Mouse (Mus musculus) heart, embryonic 13.5 days (tissue): ENCODE data around the gene Rprml. TPM values are rescaled to one million over a fixed set of nuclear protein-coding genes. Genes with fewer than 3 reads are reported as not detected.
A peak's percentile ranks its signal among the peaks of the same experiment; 100 is the strongest.
"Not testable (repeated sequence)": the region's sequence is repeated elsewhere in the genome, so short reads cannot be mapped to it uniquely, and the experiment has no call there.

Experiments used
- ATAC-seq: fragments of 200-750 bp; cut with Nextera tagmentation; 2 replicates; pipeline ENCODE4 v1.8.0; 2017; ENCODE audit warnings: moderate TSS enrichment; ENCODE audit not compliant: insufficient number of reproducible peaks, low FRiP score, low TSS enrichment; ENCODE audit errors: extremely low read depth
- H3K27ac ChIP-seq: fragments of 300-500 bp; sonication (generic); replicated peaks from 2 replicates; pipeline ENCODE4 v1.5.1; 2015; ENCODE audit warnings: moderate library complexity, mild to moderate bottlenecking, inconsistent platforms
- H3K27me3 ChIP-seq: fragments of 300-500 bp; sonication (generic); replicated peaks from 2 replicates; pipeline ENCODE4 v1.6.1; 2015; ENCODE audit warnings: mild to moderate bottlenecking, inconsistent platforms
- H3K36me3 ChIP-seq: fragments of 300-500 bp; sonication (generic); 2 replicates; pipeline ENCODE4 v1.6.1; 2015; ENCODE audit warnings: mild to moderate bottlenecking, inconsistent platforms
- H3K4me1 ChIP-seq: fragments of 300-500 bp; sonication (generic); 2 replicates; pipeline ENCODE4 v1.6.1; 2015; ENCODE audit warnings: inconsistent platforms
- H3K4me2 ChIP-seq: fragments of 300-500 bp; sonication (generic); 2 replicates; pipeline ENCODE4 v1.6.1; 2015; ENCODE audit warnings: inconsistent platforms, mild to moderate bottlenecking, moderate library complexity
- H3K4me3 ChIP-seq: fragments of 300-500 bp; sonication (generic); 2 replicates; pipeline ENCODE4 v1.5.1; 2015; ENCODE audit warnings: moderate library complexity, mild to moderate bottlenecking, inconsistent platforms
- H3K9ac ChIP-seq: fragments of 300-500 bp; sonication (generic); 2 replicates; pipeline ENCODE4 v1.6.1; 2015; ENCODE audit warnings: inconsistent platforms, mild to moderate bottlenecking, moderate library complexity
- H3K9me3 ChIP-seq: fragments of 300-500 bp; sonication (generic); 2 replicates; pipeline ENCODE4 v1.6.1; 2016; ENCODE audit warnings: inconsistent platforms
- WGBS: fragments of 180-500 bp; shearing (Covaris S2); methylation state at CpG from one replicate; pipeline ENCODE4 v1.1.7; 2015; ENCODE audit warnings: mixed read lengths; 5-methylcytosine and 5-hydroxymethylcytosine counted together
- polyA plus RNA-seq: library from polyadenylated mRNA; unstranded; fragments of >200 nt; fragmentation: Nextera tagmentation; extraction: Ambion mirVana; gene quantifications from 2 replicates; pipeline ENCODE4 v1.2.1, GENCODE M21; 2015

Rprml gene
- polyA plus RNA-seq, 1 experiment from 2014 or later = not detected

- Histone ChIP-seq H3K27ac (no peak overlapping the region), H3K9me3 (no peaks in the 10 kb centered on the region), H3K4me3 (no peak overlapping the region), H3K4me1 (0 out of 2 replicates have a peak, but pooled peaks cover 3% of the 10 kb centered on the region), H3K36me3 (no peaks in the 10 kb centered on the region), H3K4me2 (no peak overlapping the region), H3K9ac (no peak overlapping the region), H3K27me3 (peaks cover 16% of the 10 kb centered on the region; the same call in 1 of the 2 replicates)
- ATAC-seq = no peak; the same call in 1 of the 2 replicates
- 29% methylated on average over 10 of the region's 10 CpGs for WGBS
Measured at GRCm38 (mm10) chr11:103666181-103666906, 17.0 kb downstream of the Rprml start.

GRCm38 (mm10) chr11:103666907-103667426, 17.6 kb downstream of the Rprml start:
- ATAC-seq = no peak
- H3K36me3 ChIP-seq = no peaks in the 10 kb centered on the region
- H3K27ac ChIP-seq = no peak overlapping the region
- 57% methylated on average over 13 of the region's 13 CpGs for WGBS
- no peaks in the 10 kb centered on the region for H3K9me3 ChIP-seq
- peaks cover 13% of the 10 kb centered on the region; the same call in 1 of the 2 replicates for H3K27me3 ChIP-seq
- no peak overlapping the region for H3K4me3 ChIP-seq
- 0 out of 2 replicates have a peak, but pooled peaks cover 3% of the 10 kb centered on the region for H3K4me1 ChIP-seq
- H3K4me2 ChIP-seq = no peak overlapping the region
- H3K9ac ChIP-seq = no peak overlapping the region

GRCm38 (mm10) chr11:103675556-103675955, 26.2 kb downstream of the Rprml start:
- Histone ChIP-seq H3K36me3 (peaks cover 57% of the 10 kb centered on the region), H3K27ac (no peak overlapping the region), H3K4me1 (no peaks in the 10 kb centered on the region), H3K27me3 (no peaks in the 10 kb centered on the region), H3K4me3 (no peak overlapping the region), H3K9ac (no peak overlapping the region), H3K9me3 (no peaks in the 10 kb centered on the region), H3K4me2 (no peak overlapping the region)
- 46% methylated on average over 3 of the region's 3 CpGs for WGBS
- ATAC-seq = no peak

- H3K27ac ChIP-seq, H3K4me3 ChIP-seq, ATAC-seq, H3K4me1 ChIP-seq, H3K9ac ChIP-seq, H3K4me2 ChIP-seq, H3K9me3 ChIP-seq, H3K27me3 ChIP-seq: not testable (repeated sequence)
- WGBS = 39% methylated on average over 2 of the region's 2 CpGs
- H3K36me3 ChIP-seq = peaks cover 72% of the 10 kb centered on the region
Measured at GRCm38 (mm10) chr11:103677042-103677441, 27.7 kb downstream of the Rprml start.

GRCm38 (mm10) chr11:103683667-103684334, 34.4 kb downstream of the Rprml start:
- H3K9ac ChIP-seq = peak overlapping the region; percentile 19; the same call in 1 of the 2 replicates
- no peaks in the 10 kb centered on the region for H3K27me3 ChIP-seq
- H3K27ac ChIP-seq = peak overlapping the region; percentile 74
- H3K36me3 ChIP-seq = peaks cover 89% of the 10 kb centered on the region
- no peak for ATAC-seq
- no peak overlapping the region for H3K4me3 ChIP-seq
- 69% methylated on average over 11 of the region's 11 CpGs for WGBS
- H3K4me1 ChIP-seq = peaks cover 48% of the 10 kb centered on the region
- no peak overlapping the region for H3K4me2 ChIP-seq
- H3K9me3 ChIP-seq = no peaks in the 10 kb centered on the region

- 82% methylated on average over 7 of the region's 7 CpGs for WGBS
- Histone ChIP-seq H3K27me3 (no peaks in the 10 kb centered on the region), H3K4me1 (peaks cover 63% of the 10 kb centered on the region), H3K36me3 (peaks cover 75% of the 10 kb centered on the region), H3K9ac (no peak overlapping the region), H3K27ac (no peak overlapping the region), H3K4me2 (no peak overlapping the region), H3K4me3 (no peak overlapping the region), H3K9me3 (no peaks in the 10 kb centered on the region)
- no peak for ATAC-seq
Measured at GRCm38 (mm10) chr11:103685261-103685736, 35.9 kb downstream of the Rprml start.

- Histone ChIP-seq H3K9me3 (no peaks in the 10 kb centered on the region), H3K4me2 (no peak overlapping the region), H3K36me3 (peaks cover 63% of the 10 kb centered on the region), H3K4me3 (no peak overlapping the region), H3K9ac (peak overlapping the region; percentile 59; the same call in 1 of the 2 replicates), H3K4me1 (peaks cover 78% of the 10 kb centered on the region), H3K27ac (peak overlapping the region; percentile 54), H3K27me3 (no peaks in the 10 kb centered on the region)
- 63% methylated on average over 6 of the region's 6 CpGs for WGBS
- no peak for ATAC-seq
Measured at GRCm38 (mm10) chr11:103686706-103687105, 37.3 kb downstream of the Rprml start.

- Histone ChIP-seq H3K4me2 (peak overlapping the region; percentile 26), H3K27ac (peak overlapping the region; percentile 80), H3K27me3 (no peaks in the 10 kb centered on the region), H3K4me1 (peaks cover 78% of the 10 kb centered on the region), H3K4me3 (no peak overlapping the region), H3K36me3 (peaks cover 46% of the 10 kb centered on the region), H3K9ac (peak overlapping the region; percentile 33; the same call in 1 of the 2 replicates), H3K9me3 (no peaks in the 10 kb centered on the region)
- WGBS = 14% methylated on average over 6 of the region's 6 CpGs
- 0 out of 2 replicates have a peak, but pooled peaks have one; percentile 12 for ATAC-seq
Measured at GRCm38 (mm10) chr11:103688271-103688979, 39.1 kb downstream of the Rprml start.

- peak overlapping the region; percentile 80 for H3K27ac ChIP-seq
- no peak for ATAC-seq
- no peak overlapping the region for H3K4me3 ChIP-seq
- peaks cover 42% of the 10 kb centered on the region for H3K36me3 ChIP-seq
- WGBS = 31% methylated on average over 3 of the region's 3 CpGs
- H3K9me3 ChIP-seq = no peaks in the 10 kb centered on the region
- no peaks in the 10 kb centered on the region for H3K27me3 ChIP-seq
- no peak overlapping the region for H3K4me2 ChIP-seq
- no peak overlapping the region for H3K9ac ChIP-seq
- peaks cover 72% of the 10 kb centered on the region for H3K4me1 ChIP-seq
Measured at GRCm38 (mm10) chr11:103688980-103689378, 39.6 kb downstream of the Rprml start.

GRCm38 (mm10) chr11:103691036-103691435, 41.7 kb downstream of the Rprml start:
- Histone ChIP-seq H3K4me2 (no peak overlapping the region), H3K9me3 (no peaks in the 10 kb centered on the region), H3K4me3 (no peak overlapping the region), H3K27me3 (no peaks in the 10 kb centered on the region), H3K9ac (no peak overlapping the region), H3K36me3 (peaks cover 28% of the 10 kb centered on the region), H3K4me1 (peaks cover 67% of the 10 kb centered on the region), H3K27ac (no peak overlapping the region; the same call in 1 of the 2 replicates)
- no peak for ATAC-seq
- WGBS = 50% methylated on average over 1 of the region's 1 CpGs

- WGBS = 55% methylated on average over 1 of the region's 1 CpGs
- no peak overlapping the region for H3K9ac ChIP-seq
- H3K9me3 ChIP-seq = no peaks in the 10 kb centered on the region
- H3K4me3 ChIP-seq = no peak overlapping the region
- ATAC-seq = no peak
- H3K4me1 ChIP-seq = peaks cover 57% of the 10 kb centered on the region
- 0 out of 2 replicates have a peak, but pooled peaks cover 9% of the 10 kb centered on the region for H3K36me3 ChIP-seq
- H3K27me3 ChIP-seq = no peaks in the 10 kb centered on the region
- no peak overlapping the region for H3K4me2 ChIP-seq
- H3K27ac ChIP-seq = no peak overlapping the region
Measured at GRCm38 (mm10) chr11:103693241-103693640, 43.9 kb downstream of the Rprml start.
